Mouse (Mus musculus): ENCODE data around the gene Cdkn1c. TPM values are rescaled to one million over a fixed set of nuclear protein-coding genes. Genes with fewer than 3 reads are reported as not detected.

The Cdkn1c gene
- 0.89 to 1.7 TPM (median 1.2 TPM) in 4 replicates for total RNA-seq (2023)

DNA sequence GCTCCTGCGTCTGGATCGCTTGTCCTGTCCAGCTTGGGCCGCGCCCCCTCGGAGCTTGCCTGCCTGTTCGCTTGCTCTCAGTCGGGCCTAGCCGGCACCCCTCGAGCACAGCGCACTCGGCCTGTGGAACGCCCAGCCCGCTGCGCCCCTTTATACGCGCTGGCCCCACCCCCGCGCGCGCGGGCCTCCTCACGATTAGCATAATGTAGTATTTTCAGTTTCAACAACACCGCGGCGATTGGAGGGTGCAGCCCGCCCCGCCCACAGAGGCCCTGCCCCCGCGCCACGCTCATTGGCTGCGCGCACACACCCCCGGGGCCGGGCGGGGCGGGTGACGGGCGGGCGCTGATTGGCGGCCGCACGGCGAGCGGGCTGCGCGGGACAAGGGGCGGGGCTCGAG lies at the start of gene Cdkn1c:
Gene Cdkn1c (minus strand): TSS at position 177 of the 400 bp plus-strand sequence.

DNA sequence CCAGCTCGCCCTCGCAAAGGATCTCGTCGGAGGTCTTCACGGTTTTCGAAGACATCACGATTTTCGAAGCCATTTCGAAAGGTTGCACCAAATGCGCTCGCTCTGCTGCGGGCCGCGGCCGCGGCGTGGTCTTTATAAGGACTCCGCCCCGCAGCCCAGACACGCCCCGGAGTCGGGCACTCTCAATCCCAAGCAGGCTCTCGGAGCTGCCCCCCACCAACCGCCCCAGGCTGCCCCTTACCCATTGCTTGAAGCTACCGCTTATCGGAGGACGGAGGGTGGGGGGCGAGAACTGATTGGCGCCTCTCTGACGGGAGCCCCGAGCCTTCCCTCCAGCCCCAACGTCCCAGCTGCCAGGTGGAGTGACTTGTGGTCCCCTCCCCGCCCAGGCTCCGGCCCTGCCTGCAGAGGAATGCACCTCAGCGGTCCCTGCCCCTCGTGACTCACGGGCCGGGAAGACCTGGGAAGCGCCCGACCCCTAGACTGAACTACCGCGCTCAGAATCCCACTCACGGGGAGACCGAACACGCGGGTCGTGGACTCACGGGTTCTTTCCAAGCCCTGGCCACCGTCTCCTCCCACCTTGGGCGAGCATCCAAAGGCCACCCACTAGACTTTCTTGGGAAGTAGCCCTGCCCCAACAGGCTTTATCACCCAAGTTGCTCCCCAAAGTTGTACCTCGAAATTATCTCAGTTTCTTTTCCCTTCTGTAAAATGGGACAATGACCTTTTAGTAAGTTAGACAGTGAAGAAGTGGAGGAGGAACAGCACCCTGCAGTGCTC lies 41.8 kb upstream of the Cdkn1c start, which contains the start of gene Phlda2:
Gene Phlda2 (minus strand): TSS at position 733 of the 783 bp plus-strand sequence.

DNA sequence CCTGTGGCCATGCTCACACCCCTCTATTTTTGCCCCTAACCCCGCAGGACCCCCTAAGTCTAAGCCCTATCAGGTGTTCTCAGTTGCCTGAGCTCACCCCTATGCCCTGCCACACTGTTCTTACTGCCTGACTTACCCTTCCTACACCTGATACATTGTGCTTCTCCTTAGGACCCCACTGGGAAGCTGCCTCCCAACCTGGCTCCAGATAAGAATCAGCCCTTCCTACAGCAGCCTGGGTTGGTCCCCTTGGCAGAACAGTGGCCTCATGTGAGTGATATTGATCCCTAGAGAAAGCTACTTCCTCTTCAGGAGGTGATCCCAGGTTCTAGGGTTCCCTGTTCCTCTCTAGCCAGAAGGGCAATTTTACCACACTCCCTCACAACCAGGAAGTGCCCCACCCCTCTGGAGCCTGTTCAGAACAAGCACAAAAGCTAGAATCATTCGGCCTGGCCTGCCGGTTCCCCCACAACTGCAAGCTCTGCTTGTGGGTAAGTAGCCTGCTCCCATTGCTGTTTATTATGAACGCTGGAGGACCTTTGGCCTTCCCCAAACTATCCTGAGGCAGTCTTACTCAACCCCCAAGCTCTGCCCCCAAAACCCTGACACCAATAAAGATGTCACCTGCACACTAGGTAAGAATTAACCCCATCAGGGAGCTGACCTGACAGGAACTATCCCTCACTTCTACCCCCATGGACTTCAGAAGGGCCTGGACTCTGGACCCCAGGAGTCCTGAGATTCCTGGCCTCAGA lies 12.7 kb upstream of the Cdkn1c start, which contains the start of gene Slc22a18:
Gene Slc22a18 (plus strand): TSS at position 390 of the 755 bp plus-strand sequence.

Other genes starting within 250 kb of the Cdkn1c start
- not detected in 4 replicates for gene Slc22a18, start 12.7 kb upstream of the Cdkn1c start, total RNA-seq (2023)
- not detected in 4 replicates for gene Phlda2, start 42.1 kb upstream of the Cdkn1c start, total RNA-seq (2023)
- 142 to 164 TPM (median 150 TPM) in 4 replicates for gene Nap1l4, start 88.1 kb upstream of the Cdkn1c start, total RNA-seq (2023)
- 56.7 to 59.4 TPM (median 57.8 TPM) in 4 replicates for gene Cars, start 139.0 kb upstream of the Cdkn1c start, total RNA-seq (2023)
- gene Tnfrsf26, start 167.7 kb upstream of the Cdkn1c start, total RNA-seq (2023), result 6.8 to 8.3 TPM (median 7.0 TPM) in 4 replicates
- 4.8 to 5.8 TPM (median 5.1 TPM) in 4 replicates for gene Tnfrsf22, start 188.6 kb upstream of the Cdkn1c start, total RNA-seq (2023)
- gene Tnfrsf23, start 224.8 kb upstream of the Cdkn1c start, total RNA-seq (2023), result 0.82 to 1.6 TPM (median 1.1 TPM) in 4 replicates